Mouse (Mus musculus): ENCODE measurements at regions not wholly inside any gene's neighbourhood (a gene's known extent, or its start where the extent isn't known, plus 50 kb on each side); places are given as distances from the start of the nearest gene placed in this dataset.
"Not testable (repeated sequence)": the region's sequence is repeated elsewhere in the genome, so short reads cannot be mapped to it uniquely, and the experiment has no call there.

DNA sequence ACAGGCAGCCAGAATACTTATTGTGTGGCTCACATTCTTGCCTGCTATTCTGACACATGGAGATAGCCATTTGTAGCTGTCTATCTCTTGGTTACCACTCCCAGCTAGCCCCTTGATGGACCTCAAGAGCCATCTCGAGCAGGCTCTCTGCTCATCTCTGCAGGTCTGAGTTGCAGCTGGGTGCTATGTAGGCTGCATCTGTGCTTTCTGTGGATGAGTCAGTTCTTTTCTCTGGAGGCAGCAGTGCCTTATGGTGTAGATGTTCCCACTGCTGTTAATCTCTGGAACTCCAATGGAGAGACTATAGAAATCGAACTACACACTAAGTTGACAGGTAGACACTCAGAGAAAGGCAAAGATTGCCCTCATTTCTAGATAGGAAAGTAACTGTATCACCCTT lies 106.3 kb downstream of the AI429214 start:
- Histone ChIP-seq H3K9ac (ENCODE audit: insufficient read depth, low read depth, low read length, poor library complexity, severe bottlenecking) (no peak overlapping the region), H3K27ac (ENCODE audit: insufficient read depth, low read depth, low read length, poor library complexity, severe bottlenecking) (no peak overlapping the region), H3K4me1 (ENCODE audit: control insufficient read depth in 2 of 2, insufficient read depth in 2 of 2, low read length in 2 of 2, poor library complexity in 1 of 2) (no peaks in the 10 kb centered on the region), H3K9me3 (ENCODE audit: control insufficient read depth, insufficient read depth, low read depth, low read length) (no peaks in the 10 kb centered on the region), H3K36me3 (ENCODE audit: control insufficient read depth, insufficient read depth, low read length, poor library complexity, severe bottlenecking) (no peaks in the 10 kb centered on the region), H3K4me3 (ENCODE audit: insufficient read depth in 1 of 2, low read depth in 1 of 2, low read length in 2 of 2, poor library complexity in 1 of 2, severe bottlenecking in 1 of 2) (no peak overlapping the region)
- TF ChIP-seq HCFC1 (IDR thresholded peaks at IDR 0.05; ENCODE audit: borderline replicate concordance, insufficient read depth, low read length), result no peak
- no peak for TF ChIP-seq ZC3H11A (IDR thresholded peaks at IDR 0.05; ENCODE audit: borderline replicate concordance, low read depth, low read length)
- no peak for TF ChIP-seq CHD2 (IDR thresholded peaks at IDR 0.05; ENCODE audit: low read depth, low read length)
- no peak for TF ChIP-seq MAFK (IDR thresholded peaks at IDR 0.05; ENCODE audit: insufficient read depth, low read depth, low read length)
- no peak for TF ChIP-seq ZNF384 (IDR thresholded peaks at IDR 0.05; ENCODE audit: low read depth, low read length)
- no peak for DNase-seq (ENCODE audit: low read depth, low spot score)
- in situ Hi-C loops (cut with MboI; ENCODE audit: low sequenced_read_pairs in 2 of 2, unreplicated experiment in 2 of 2), result no loop called here

DNA sequence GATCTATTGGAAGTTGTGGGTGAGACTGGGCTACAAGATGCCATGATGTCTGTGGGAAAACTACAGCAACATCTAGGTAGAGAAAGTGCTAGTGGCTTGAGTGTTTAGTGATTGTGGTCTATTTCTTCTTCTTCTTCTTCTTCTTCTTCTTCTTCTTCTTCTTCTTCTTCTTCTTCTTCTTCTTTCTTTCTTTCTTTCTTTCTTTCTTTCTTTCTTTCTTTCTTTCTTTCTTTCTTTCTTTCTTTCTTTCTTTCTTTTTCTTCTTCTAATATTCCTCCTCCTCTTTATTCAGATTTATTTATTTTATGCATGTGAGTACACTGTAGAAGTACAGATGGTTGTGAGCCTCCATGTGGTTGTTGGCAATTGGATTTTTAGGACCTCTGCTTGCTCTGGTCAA lies 119.0 kb downstream of the AI429214 start:
- DNase-seq (ENCODE audit: low read depth, low spot score); H3K27ac ChIP-seq (ENCODE audit: insufficient read depth, low read depth, low read length, poor library complexity, severe bottlenecking); in situ Hi-C loops (cut with MboI; ENCODE audit: low sequenced_read_pairs in 2 of 2, unreplicated experiment in 2 of 2); H3K4me3 ChIP-seq (ENCODE audit: insufficient read depth in 1 of 2, low read depth in 1 of 2, low read length in 2 of 2, poor library complexity in 1 of 2, severe bottlenecking in 1 of 2); H3K4me1 ChIP-seq (ENCODE audit: control insufficient read depth in 2 of 2, insufficient read depth in 2 of 2, low read length in 2 of 2, poor library complexity in 1 of 2); H3K9me3 ChIP-seq (ENCODE audit: control insufficient read depth, insufficient read depth, low read depth, low read length); H3K9ac ChIP-seq (ENCODE audit: insufficient read depth, low read depth, low read length, poor library complexity, severe bottlenecking); H3K36me3 ChIP-seq (ENCODE audit: control insufficient read depth, insufficient read depth, low read length, poor library complexity, severe bottlenecking): not testable (repeated sequence)

DNA sequence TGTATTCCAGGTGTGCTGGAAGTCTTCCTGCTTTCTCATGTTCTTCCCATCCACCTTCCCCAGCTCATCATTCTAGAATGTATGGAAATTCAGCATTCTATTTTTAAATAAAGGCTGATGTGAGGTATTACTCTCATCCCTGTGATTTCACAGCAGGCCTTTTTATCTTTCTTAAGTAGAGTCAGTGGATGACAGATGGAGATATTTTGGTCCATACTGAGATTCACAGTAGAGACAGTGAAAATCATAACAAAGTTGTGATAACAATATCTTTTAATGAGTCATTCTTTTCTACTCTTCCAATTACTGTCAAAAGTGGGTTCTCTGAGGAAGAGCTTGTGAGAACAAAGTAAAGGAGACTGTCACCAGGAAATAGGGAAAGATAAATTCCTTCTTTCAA lies 132.4 kb downstream of the AI429214 start:
- no peak overlapping the region for H3K27ac ChIP-seq (ENCODE audit: insufficient read depth, low read depth, low read length, poor library complexity, severe bottlenecking)
- H3K4me1 ChIP-seq (ENCODE audit: control insufficient read depth in 2 of 2, insufficient read depth in 2 of 2, low read length in 2 of 2, poor library complexity in 1 of 2), result no peaks in the 10 kb centered on the region
- TF ChIP-seq HCFC1 (IDR thresholded peaks at IDR 0.05; ENCODE audit: borderline replicate concordance, insufficient read depth, low read length), result no peak
- TF ChIP-seq ZC3H11A (IDR thresholded peaks at IDR 0.05; ENCODE audit: borderline replicate concordance, low read depth, low read length), result no peak
- no peak for TF ChIP-seq CHD2 (IDR thresholded peaks at IDR 0.05; ENCODE audit: low read depth, low read length)
- no peak for TF ChIP-seq ZNF384 (IDR thresholded peaks at IDR 0.05; ENCODE audit: low read depth, low read length)
- no peak for TF ChIP-seq MAFK (IDR thresholded peaks at IDR 0.05; ENCODE audit: insufficient read depth, low read depth, low read length)
- no peaks in the 10 kb centered on the region for H3K36me3 ChIP-seq (ENCODE audit: control insufficient read depth, insufficient read depth, low read length, poor library complexity, severe bottlenecking)
- H3K4me3 ChIP-seq (ENCODE audit: insufficient read depth in 1 of 2, low read depth in 1 of 2, low read length in 2 of 2, poor library complexity in 1 of 2, severe bottlenecking in 1 of 2), result no peak overlapping the region
- in situ Hi-C loops (cut with MboI; ENCODE audit: low sequenced_read_pairs in 2 of 2, unreplicated experiment in 2 of 2), result no loop called here
- no peaks in the 10 kb centered on the region for H3K9me3 ChIP-seq (ENCODE audit: control insufficient read depth, insufficient read depth, low read depth, low read length)
- no peak overlapping the region for H3K9ac ChIP-seq (ENCODE audit: insufficient read depth, low read depth, low read length, poor library complexity, severe bottlenecking)
- no peak for DNase-seq (ENCODE audit: low read depth, low spot score)

DNA sequence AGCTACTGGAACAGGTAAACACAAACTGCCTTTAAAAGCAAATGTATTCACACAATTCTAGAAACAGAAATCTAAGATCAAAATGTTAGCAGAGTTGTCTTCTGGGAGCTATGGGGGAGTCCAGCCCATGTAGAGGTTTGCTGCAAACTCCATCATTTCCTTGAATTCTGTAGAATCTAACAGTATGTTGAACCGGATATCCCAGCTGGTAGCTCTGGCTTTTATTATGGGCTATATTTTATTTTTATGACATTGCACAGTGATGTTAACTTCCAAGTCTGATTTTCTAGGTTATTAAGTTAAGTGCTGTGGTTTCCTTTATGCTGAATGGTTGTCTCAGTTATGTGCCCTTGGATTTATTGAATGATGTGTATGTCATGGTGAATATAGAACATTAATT lies 136.3 kb downstream of the AI429214 start:
- H3K27ac ChIP-seq (ENCODE audit: insufficient read depth, low read depth, low read length, poor library complexity, severe bottlenecking), result no peak overlapping the region

DNA sequence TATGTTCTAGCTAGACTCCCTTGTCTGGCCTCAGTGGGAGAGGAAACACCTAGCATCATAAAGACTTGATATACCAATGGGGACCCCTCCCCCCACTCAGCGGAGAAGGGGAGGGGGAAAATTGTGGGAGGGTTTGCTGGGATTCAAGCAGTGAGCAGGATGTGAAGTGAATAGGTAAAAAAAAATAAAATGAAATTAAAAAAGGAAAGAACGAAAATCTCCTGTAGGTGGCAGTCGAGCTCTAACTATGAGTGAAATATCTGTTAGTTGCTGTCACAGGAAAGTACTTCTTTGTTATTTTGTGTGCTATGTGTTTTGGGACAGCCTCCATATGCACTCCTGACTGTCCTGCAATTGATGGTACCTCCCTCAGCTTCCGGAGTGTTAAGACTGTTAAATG lies 138.6 kb downstream of the AI429214 start:
- Histone ChIP-seq H3K9ac (ENCODE audit: insufficient read depth, low read depth, low read length, poor library complexity, severe bottlenecking) (no peak overlapping the region), H3K4me1 (ENCODE audit: control insufficient read depth in 2 of 2, insufficient read depth in 2 of 2, low read length in 2 of 2, poor library complexity in 1 of 2) (no peaks in the 10 kb centered on the region), H3K4me3 (ENCODE audit: insufficient read depth in 1 of 2, low read depth in 1 of 2, low read length in 2 of 2, poor library complexity in 1 of 2, severe bottlenecking in 1 of 2) (no peak overlapping the region), H3K27ac (ENCODE audit: insufficient read depth, low read depth, low read length, poor library complexity, severe bottlenecking) (no peak overlapping the region), H3K9me3 (ENCODE audit: control insufficient read depth, insufficient read depth, low read depth, low read length) (no peaks in the 10 kb centered on the region), H3K36me3 (ENCODE audit: control insufficient read depth, insufficient read depth, low read length, poor library complexity, severe bottlenecking) (no peaks in the 10 kb centered on the region)
- TF ChIP-seq ZNF384 (IDR thresholded peaks at IDR 0.05; ENCODE audit: low read depth, low read length) (peak; percentile 90), CHD2 (IDR thresholded peaks at IDR 0.05; ENCODE audit: low read depth, low read length) (no peak)
- peak; percentile 3 for DNase-seq (ENCODE audit: low read depth, low spot score)
- in situ Hi-C loops (cut with MboI; ENCODE audit: low sequenced_read_pairs in 2 of 2, unreplicated experiment in 2 of 2), result no loop called here

More for the DNA sequence above, 136.3 kb downstream of the AI429214 start:
- H3K4me3 ChIP-seq (ENCODE audit: insufficient read depth in 1 of 2, low read depth in 1 of 2, low read length in 2 of 2, poor library complexity in 1 of 2, severe bottlenecking in 1 of 2), result no peak overlapping the region
- DNase-seq (ENCODE audit: low read depth, low spot score), result no peak
- no peak overlapping the region for H3K9ac ChIP-seq (ENCODE audit: insufficient read depth, low read depth, low read length, poor library complexity, severe bottlenecking)
- in situ Hi-C loops (cut with MboI; ENCODE audit: low sequenced_read_pairs in 2 of 2, unreplicated experiment in 2 of 2), result no loop called here
- no peak for TF ChIP-seq ZNF384 (IDR thresholded peaks at IDR 0.05; ENCODE audit: low read depth, low read length)
- TF ChIP-seq CHD2 (IDR thresholded peaks at IDR 0.05; ENCODE audit: low read depth, low read length), result no peak
- TF ChIP-seq HCFC1 (IDR thresholded peaks at IDR 0.05; ENCODE audit: borderline replicate concordance, insufficient read depth, low read length), result no peak
- TF ChIP-seq MAFK (IDR thresholded peaks at IDR 0.05; ENCODE audit: insufficient read depth, low read depth, low read length), result no peak
- TF ChIP-seq ZC3H11A (IDR thresholded peaks at IDR 0.05; ENCODE audit: borderline replicate concordance, low read depth, low read length), result no peak
- no peaks in the 10 kb centered on the region for H3K9me3 ChIP-seq (ENCODE audit: control insufficient read depth, insufficient read depth, low read depth, low read length)
- no peaks in the 10 kb centered on the region for H3K4me1 ChIP-seq (ENCODE audit: control insufficient read depth in 2 of 2, insufficient read depth in 2 of 2, low read length in 2 of 2, poor library complexity in 1 of 2)
- no peaks in the 10 kb centered on the region for H3K36me3 ChIP-seq (ENCODE audit: control insufficient read depth, insufficient read depth, low read length, poor library complexity, severe bottlenecking)

All from ES-E14 (cell line).